Mouse (Mus musculus) kidney, embryonic 16.5 days (tissue): ENCODE results near the gene Smad6. TPM values are rescaled to one million over a fixed set of nuclear protein-coding genes. Genes with fewer than 3 reads are reported as not detected.

Experiments used
- ATAC-seq: fragments of 200-750 bp; cut with Nextera tagmentation; 2 replicates; pipeline ENCODE4 v1.8.0; 2017; ENCODE audit warnings: moderate TSS enrichment; ENCODE audit not compliant: low FRiP score, low TSS enrichment
- H3K27ac ChIP-seq: fragments of 300-500 bp; sonication (generic); 2 replicates; pipeline ENCODE4 v1.5.1; 2014; ENCODE audit warnings: low read length
- H3K27me3 ChIP-seq: fragments of 300-500 bp; sonication (generic); 2 replicates; pipeline ENCODE4 v1.6.1; 2014; ENCODE audit warnings: low read length, control low read depth, mixed read lengths; ENCODE audit not compliant: insufficient read depth
- H3K36me3 ChIP-seq: fragments of 300-500 bp; sonication (generic); 2 replicates; pipeline ENCODE4 v1.6.1; 2014; ENCODE audit warnings: low read length, control low read depth, mixed read lengths; ENCODE audit not compliant: insufficient read depth
- H3K4me1 ChIP-seq: fragments of 300-500 bp; sonication (generic); 2 replicates; pipeline ENCODE4 v1.6.1; 2014; ENCODE audit warnings: low read length, control low read depth, mixed read lengths; ENCODE audit not compliant: insufficient read depth
- H3K4me2 ChIP-seq: fragments of 300-500 bp; sonication (generic); replicated peaks from 2 replicates; pipeline ENCODE4 v1.6.1; 2014; ENCODE audit warnings: low read depth, low read length
- H3K4me3 ChIP-seq: fragments of 300-500 bp; sonication (generic); 2 replicates; pipeline ENCODE4 v1.5.1; 2014; ENCODE audit warnings: mild to moderate bottlenecking, low read length
- H3K9ac ChIP-seq: fragments of 300-500 bp; sonication (generic); replicated peaks from 2 replicates; pipeline ENCODE4 v1.6.1; 2014; ENCODE audit warnings: low read length
- H3K9me3 ChIP-seq: fragments of 300-500 bp; sonication (generic); 2 replicates; pipeline ENCODE4 v1.6.1; 2016; ENCODE audit warnings: low read length, control low read depth
- WGBS: fragments of 180-500 bp; shearing (Covaris S2); extraction: QIAGEN DNeasy Blood & Tissue Kit; methylation state at CpG from one replicate; pipeline ENCODE4 v1.1.7; 2014; 5-methylcytosine and 5-hydroxymethylcytosine counted together
- polyA plus RNA-seq: library from polyadenylated mRNA; unstranded; fragments of >200 nt; fragmentation: Nextera tagmentation; extraction: Ambion mirVana; gene quantifications from 2 replicates; pipeline ENCODE4 v1.2.1, GENCODE M21; 2015

Gene Smad6
- polyA plus RNA-seq, 1 experiment from 2014 or later, result 8.4 TPM

DNA sequence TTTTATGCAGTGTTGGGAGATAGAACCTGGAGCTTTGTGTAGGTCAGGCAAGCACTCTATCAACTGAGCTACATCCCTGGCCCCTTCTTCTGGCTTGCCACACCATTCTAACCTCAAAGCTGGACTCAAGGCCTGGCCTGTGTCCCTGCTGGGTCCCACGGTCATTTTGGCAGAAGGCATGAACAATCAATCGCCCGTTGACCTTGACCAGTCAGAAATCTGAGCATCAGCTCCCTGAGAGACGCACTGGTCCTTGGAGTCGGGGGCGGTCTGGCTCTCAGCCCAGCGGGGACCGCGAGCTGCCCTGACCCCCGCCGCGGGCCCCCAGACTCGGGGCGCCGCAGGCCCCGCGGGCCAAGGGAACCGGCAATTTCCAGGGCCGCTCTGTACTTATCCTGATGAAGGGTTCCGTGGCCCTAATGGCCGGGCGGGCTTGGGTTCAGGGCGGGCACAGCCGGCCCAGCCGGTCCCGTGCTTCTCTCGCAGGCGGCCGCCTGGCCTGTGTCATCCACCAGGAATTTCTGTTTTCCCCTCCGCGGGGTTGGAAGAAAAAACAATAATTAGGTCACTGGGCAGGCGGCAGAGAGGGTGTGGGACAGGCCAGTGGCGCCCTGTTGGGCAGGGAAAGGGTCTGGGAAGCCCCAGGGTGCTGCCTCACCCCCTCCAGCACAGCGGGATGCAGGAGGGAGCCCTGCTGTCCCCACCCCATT lies 94.4 kb downstream of the Smad6 start:
- peak overlapping the region; percentile 54 for H3K27ac ChIP-seq
- peak overlapping the region; percentile 34 for H3K4me3 ChIP-seq
- H3K9me3 ChIP-seq, result no peaks in the 10 kb centered on the region
- peak overlapping the region; percentile 71 for H3K9ac ChIP-seq
- H3K4me2 ChIP-seq, result peak overlapping the region; percentile 65
- under 1% methylated on average over 34 of the region's 34 CpGs for WGBS
- no peaks in the 10 kb centered on the region for H3K36me3 ChIP-seq
- H3K4me1 ChIP-seq, result peaks cover 48% of the 10 kb centered on the region
- no peaks in the 10 kb centered on the region for H3K27me3 ChIP-seq
- peak; percentile 65 for ATAC-seq

DNA sequence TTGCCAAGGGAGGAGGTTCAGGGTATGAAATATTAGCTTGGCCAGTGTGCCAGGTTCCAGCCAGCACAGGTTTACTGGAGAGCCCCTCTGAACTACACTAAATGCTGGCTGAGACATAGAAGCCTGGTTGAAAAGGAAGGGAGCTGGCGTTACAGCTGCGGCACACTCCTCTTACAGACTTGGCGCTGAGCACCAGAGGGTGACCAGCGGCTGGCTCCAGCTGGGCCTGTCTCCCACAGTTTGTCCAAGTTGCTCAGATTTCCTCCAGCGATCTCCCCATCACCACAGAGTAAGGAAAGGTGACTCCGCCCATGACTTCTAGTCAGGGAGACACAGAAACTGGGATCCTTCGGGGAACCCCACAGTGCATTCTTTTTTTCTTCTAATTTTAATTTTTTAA lies 95.5 kb downstream of the Smad6 start:
- Histone ChIP-seq H3K9me3 (no peaks in the 10 kb centered on the region), H3K4me1 (peaks cover 48% of the 10 kb centered on the region), H3K4me3 (no peak overlapping the region), H3K4me2 (no peak overlapping the region), H3K27ac (peak overlapping the region; percentile 54), H3K27me3 (no peaks in the 10 kb centered on the region), H3K9ac (no peak overlapping the region), H3K36me3 (no peaks in the 10 kb centered on the region)
- ATAC-seq, result peak; percentile 77
- WGBS, result 43% methylated on average over 7 of the region's 7 CpGs

DNA sequence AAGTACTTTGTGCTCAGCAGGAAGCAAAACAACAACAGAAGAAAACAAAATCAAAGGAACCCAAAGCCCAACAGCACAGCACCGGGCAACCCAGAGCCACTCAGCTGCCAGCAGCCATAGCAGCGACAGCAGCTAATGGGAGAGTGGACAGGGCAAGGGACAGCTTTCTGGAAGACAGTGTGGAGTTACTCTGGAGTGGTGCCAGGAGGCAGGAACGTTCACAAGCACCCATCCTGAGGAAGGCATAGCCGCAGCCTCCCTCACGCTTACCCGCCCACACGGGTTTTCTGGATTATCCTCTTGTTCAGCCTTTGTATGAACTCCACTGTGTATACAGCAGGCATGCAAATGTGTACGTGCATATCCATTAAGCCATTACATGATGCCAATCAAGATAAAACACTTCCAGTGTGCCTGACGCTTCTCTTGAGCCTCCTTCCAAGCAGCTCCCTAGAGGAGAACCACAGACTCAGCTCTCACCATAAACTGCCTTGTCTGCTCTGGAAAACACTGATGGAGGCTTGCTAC lies 98.6 kb downstream of the Smad6 start:
- no peak overlapping the region for H3K27ac ChIP-seq
- peaks cover 40% of the 10 kb centered on the region for H3K4me1 ChIP-seq
- H3K36me3 ChIP-seq, result no peaks in the 10 kb centered on the region
- no peaks in the 10 kb centered on the region for H3K9me3 ChIP-seq
- no peak for ATAC-seq
- 59% methylated on average over 9 of the region's 9 CpGs for WGBS
- H3K4me2 ChIP-seq, result no peak overlapping the region
- H3K4me3 ChIP-seq, result no peak overlapping the region
- H3K27me3 ChIP-seq, result no peaks in the 10 kb centered on the region
- H3K9ac ChIP-seq, result no peak overlapping the region

DNA sequence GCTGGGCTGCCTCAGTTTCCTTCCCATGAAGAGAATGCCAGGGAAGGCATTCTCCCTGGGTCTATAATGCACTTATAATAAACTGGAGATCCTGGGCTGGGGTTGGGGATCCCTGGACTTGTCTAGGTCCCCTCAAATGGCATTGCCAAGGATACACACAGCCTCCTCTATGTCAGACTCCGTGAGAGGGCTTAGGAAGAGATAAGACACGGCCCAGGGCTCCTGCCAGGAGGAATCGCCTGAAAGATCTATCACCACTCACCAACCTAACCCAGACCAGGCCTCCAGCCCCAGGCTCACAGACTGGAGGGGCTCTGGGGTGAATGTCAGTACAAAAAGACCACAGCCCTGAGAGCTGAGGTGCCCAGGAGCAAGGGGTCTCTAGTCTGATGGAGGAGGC lies 102.2 kb downstream of the Smad6 start:
- Histone ChIP-seq H3K27ac (no peak overlapping the region), H3K4me1 (peaks cover 5% of the 10 kb centered on the region; the same call in 1 of the 2 replicates), H3K4me3 (no peak overlapping the region), H3K9ac (no peak overlapping the region), H3K9me3 (no peaks in the 10 kb centered on the region), H3K27me3 (0 out of 2 replicates have a peak, but pooled peaks cover 4% of the 10 kb centered on the region), H3K36me3 (no peaks in the 10 kb centered on the region), H3K4me2 (no peak overlapping the region)
- WGBS, result 80% methylated on average over 3 of the region's 3 CpGs
- no peak for ATAC-seq

DNA sequence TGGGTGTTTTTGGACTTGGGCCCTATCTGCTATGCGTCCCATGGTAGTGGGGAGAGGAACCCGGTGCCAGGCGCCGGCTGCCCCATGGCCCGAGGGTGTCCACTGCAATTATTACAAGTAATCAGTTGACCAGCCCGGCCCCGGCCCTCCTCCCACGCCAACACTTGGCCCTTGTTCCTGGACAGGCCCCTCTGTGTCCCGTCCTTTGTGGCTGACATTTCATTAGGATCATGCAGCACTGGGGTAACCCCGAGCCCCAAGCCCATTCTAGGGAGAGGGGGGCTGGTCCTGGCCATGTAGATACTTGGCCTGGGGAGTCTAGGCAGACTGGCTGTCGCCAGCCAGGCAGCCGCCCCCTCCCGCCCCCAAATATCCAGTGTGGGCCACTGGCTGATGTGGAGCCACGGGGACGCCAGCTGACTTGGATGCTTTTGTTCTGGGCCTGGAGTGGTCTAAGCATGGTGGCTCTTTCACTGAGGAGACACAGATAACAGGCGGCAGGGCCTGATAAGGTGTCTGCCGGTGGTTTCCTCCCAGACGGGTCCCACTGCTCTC lies 102.8 kb downstream of the Smad6 start:
- Histone ChIP-seq H3K9ac (no peak overlapping the region), H3K4me2 (no peak overlapping the region), H3K4me1 (peaks cover 5% of the 10 kb centered on the region; the same call in 1 of the 2 replicates), H3K4me3 (no peak overlapping the region), H3K27ac (no peak overlapping the region), H3K27me3 (0 out of 2 replicates have a peak, but pooled peaks cover 4% of the 10 kb centered on the region), H3K9me3 (no peaks in the 10 kb centered on the region), H3K36me3 (no peaks in the 10 kb centered on the region)
- 74% methylated on average over 18 of the region's 18 CpGs for WGBS
- ATAC-seq, result 0 out of 2 replicates have a peak, but pooled peaks have one; percentile 5

DNA sequence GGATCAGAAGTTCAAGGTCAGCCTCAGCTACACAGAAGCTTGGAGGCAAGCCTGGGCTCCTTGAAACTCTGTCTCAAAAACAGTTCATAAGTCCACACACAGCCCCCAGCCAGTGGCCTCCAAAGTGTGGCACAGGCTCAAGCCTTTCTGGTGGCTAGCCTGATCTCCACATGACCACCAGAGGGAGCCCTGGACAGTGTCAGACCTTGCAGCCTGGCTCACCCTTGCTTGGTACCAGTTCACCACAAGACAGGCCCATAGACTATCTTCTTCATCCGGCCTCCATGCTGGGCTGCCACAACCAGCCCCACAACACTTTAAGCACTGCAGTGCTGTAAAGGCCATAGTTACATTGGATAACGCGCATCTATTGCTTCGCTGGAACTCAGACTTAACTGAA lies 103.6 kb downstream of the Smad6 start:
- no peak overlapping the region for H3K27ac ChIP-seq
- no peaks in the 10 kb centered on the region for H3K36me3 ChIP-seq
- peaks cover 1% of the 10 kb centered on the region; the same call in 1 of the 2 replicates for H3K4me1 ChIP-seq
- no peaks in the 10 kb centered on the region for H3K9me3 ChIP-seq
- WGBS, result 69% methylated on average over 4 of the region's 4 CpGs
- peak; percentile 74; the same call in 1 of the 2 replicates for ATAC-seq
- no peak overlapping the region for H3K9ac ChIP-seq
- H3K4me3 ChIP-seq, result no peak overlapping the region
- H3K27me3 ChIP-seq, result 0 out of 2 replicates have a peak, but pooled peaks cover 4% of the 10 kb centered on the region
- H3K4me2 ChIP-seq, result no peak overlapping the region

DNA sequence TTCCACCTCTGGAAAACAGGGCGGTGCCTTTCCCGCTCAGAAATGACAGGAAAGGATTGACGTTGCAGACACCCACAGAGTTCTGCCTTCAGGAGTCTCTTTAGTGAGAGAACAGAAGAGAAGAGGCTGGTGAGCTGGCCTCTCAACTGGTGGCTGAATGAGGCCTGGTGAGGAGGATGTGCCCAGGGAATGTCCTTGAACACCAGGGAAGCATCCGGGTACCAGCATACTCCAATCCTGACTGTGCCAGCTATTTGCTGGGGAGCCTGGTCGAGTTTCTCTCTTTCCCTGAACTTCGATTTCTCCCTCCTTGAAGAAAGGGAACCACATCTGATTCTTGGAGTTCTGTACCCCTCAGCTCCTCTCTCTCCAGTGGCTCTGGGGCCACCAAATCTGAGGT lies 105.4 kb downstream of the Smad6 start:
- Histone ChIP-seq H3K4me2 (no peak overlapping the region), H3K27me3 (0 out of 2 replicates have a peak, but pooled peaks cover 4% of the 10 kb centered on the region), H3K9me3 (no peaks in the 10 kb centered on the region), H3K36me3 (no peaks in the 10 kb centered on the region), H3K4me3 (no peak overlapping the region), H3K27ac (no peak overlapping the region), H3K9ac (no peak overlapping the region), H3K4me1 (no peaks in the 10 kb centered on the region)
- WGBS, result 71% methylated on average over 6 of the region's 6 CpGs
- ATAC-seq, result no peak

DNA sequence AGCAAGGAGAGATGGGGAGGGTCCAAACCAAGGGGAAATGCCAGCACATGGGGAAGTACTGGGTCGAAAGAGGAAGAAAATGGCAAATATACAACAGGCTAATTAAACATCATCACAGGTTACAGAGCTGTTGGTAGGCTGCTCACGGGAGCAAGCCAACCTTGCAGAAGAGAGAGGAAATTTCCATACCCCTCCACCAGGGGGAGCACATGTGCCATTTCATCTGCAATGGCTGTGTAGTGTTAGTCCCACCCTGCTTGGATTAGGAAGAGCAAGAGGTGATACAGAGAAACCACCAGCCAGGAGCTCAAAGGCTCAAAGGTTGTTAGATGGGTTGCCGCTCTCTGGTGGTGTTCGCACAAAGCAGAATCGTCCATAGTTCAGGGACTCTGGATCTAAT lies 105.9 kb downstream of the Smad6 start:
- Histone ChIP-seq H3K27ac (no peak overlapping the region), H3K9me3 (no peaks in the 10 kb centered on the region), H3K27me3 (0 out of 2 replicates have a peak, but pooled peaks cover 4% of the 10 kb centered on the region), H3K4me3 (no peak overlapping the region), H3K4me1 (no peaks in the 10 kb centered on the region), H3K9ac (no peak overlapping the region), H3K36me3 (no peaks in the 10 kb centered on the region), H3K4me2 (no peak overlapping the region)
- ATAC-seq, result no peak
- WGBS, result 71% methylated on average over 5 of the region's 5 CpGs

DNA sequence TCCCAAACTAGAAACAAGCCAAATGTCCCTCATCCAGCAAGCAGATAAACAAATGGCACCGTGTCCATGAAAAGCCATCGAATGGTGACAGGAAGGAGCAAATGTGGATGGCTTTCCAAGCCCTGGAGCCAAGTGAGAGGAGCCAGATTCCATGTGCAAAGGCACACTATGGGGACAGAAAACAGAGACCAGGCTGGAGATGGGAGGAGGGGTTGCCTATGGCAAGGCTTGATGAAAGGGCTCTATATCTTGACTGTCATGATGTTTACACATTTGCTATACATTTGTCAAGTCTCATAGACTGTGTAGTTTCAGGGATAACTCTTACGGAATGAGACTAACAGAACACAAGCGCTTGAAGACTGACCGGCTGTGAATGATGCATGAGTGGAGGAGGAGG lies 106.9 kb downstream of the Smad6 start:
- no peak for ATAC-seq
- H3K27ac ChIP-seq, result no peak overlapping the region
- H3K27me3 ChIP-seq, result 0 out of 2 replicates have a peak, but pooled peaks cover 4% of the 10 kb centered on the region
- H3K36me3 ChIP-seq, result no peaks in the 10 kb centered on the region
- H3K9ac ChIP-seq, result no peak overlapping the region
- H3K4me1 ChIP-seq, result no peaks in the 10 kb centered on the region
- WGBS, result 58% methylated on average over 5 of the region's 5 CpGs
- no peak overlapping the region for H3K4me3 ChIP-seq
- H3K9me3 ChIP-seq, result 0 out of 2 replicates have a peak, but pooled peaks cover 3% of the 10 kb centered on the region
- H3K4me2 ChIP-seq, result no peak overlapping the region

DNA sequence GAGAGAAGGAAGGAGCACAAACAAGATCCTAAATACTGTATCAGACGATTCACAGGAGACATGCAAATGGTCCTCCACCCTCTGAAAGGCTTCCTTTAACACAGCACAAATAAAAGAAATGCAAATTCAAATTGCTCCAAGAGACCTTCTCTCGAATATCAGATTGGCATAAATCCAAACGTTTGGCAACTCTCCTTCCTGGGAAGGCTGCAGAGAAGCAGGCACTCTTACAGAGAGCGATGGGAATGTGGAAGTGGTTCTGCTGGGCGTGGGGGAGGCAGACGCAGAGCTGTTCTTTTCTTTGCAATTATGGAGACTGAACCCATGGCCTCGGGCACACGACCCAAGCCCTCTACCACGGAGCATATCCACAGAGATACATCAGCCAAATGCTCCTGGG lies 109.8 kb downstream of the Smad6 start:
- no peak for ATAC-seq
- H3K4me3 ChIP-seq, result no peak overlapping the region
- no peak overlapping the region for H3K27ac ChIP-seq
- no peak overlapping the region for H3K9ac ChIP-seq
- 41% methylated on average over 9 of the region's 9 CpGs for WGBS
- 0 out of 2 replicates have a peak, but pooled peaks cover 4% of the 10 kb centered on the region for H3K27me3 ChIP-seq
- 0 out of 2 replicates have a peak, but pooled peaks cover 3% of the 10 kb centered on the region for H3K9me3 ChIP-seq
- H3K4me2 ChIP-seq, result no peak overlapping the region
- no peaks in the 10 kb centered on the region for H3K4me1 ChIP-seq
- H3K36me3 ChIP-seq, result no peaks in the 10 kb centered on the region
